Mouse (Mus musculus): Measurements from ENCODE around the gene Gm13285. TPM values are rescaled to one million over a fixed set of nuclear protein-coding genes. Genes with fewer than 3 reads are reported as not detected.
"Not testable (repeated sequence)": the region's sequence is repeated elsewhere in the genome, so short reads cannot be mapped to it uniquely, and the experiment has no call there.

Gm13285 gene
- polyA plus RNA-seq, 1 experiment from 2014 or later, result not detected

GRCm38 (mm10) chr4:88760431-88760830, 39.0 kb upstream of the Gm13285 start:
- TF ChIP-seq CTCF (IDR thresholded peaks at IDR 0.05; ENCODE audit: low read depth), result peak; percentile 72
- not testable (repeated sequence) for H3K9me3 ChIP-seq (replicated peaks; ENCODE audit: low read length); H3K36me3 ChIP-seq (ENCODE audit: insufficient read depth, low read length); ATAC-seq (replicated peaks; ENCODE audit: low FRiP score, low read depth); H3K27me3 ChIP-seq (ENCODE audit: insufficient read depth, low read length); H3K4me1 ChIP-seq (replicated peaks; ENCODE audit: insufficient read depth, low read length); H3K9ac ChIP-seq (ENCODE audit: low read depth, low read length)
- Histone ChIP-seq H3K4me2 (ENCODE audit: low read length) (peak overlapping the region; percentile 34; the same call in 1 of the 2 replicates), H3K27ac (peak overlapping the region; percentile 73), H3K4me3 (replicated peaks; ENCODE audit: low read depth, low read length) (peak overlapping the region; percentile 16; the same call in 1 of the 2 replicates)
- peak; percentile 93 for DNase-seq (ENCODE audit: low spot score)
- WGBS, result under 1% methylated on average over 24 of the region's 28 CpGs

GRCm38 (mm10) chr4:88761776-88762175, 37.7 kb upstream of the Gm13285 start:
- WGBS, result 75% methylated on average over 6 of the region's 8 CpGs
- not testable (repeated sequence) for H3K27me3 ChIP-seq (ENCODE audit: insufficient read depth, low read length); H3K27ac ChIP-seq; H3K4me1 ChIP-seq (replicated peaks; ENCODE audit: insufficient read depth, low read length); H3K4me3 ChIP-seq (replicated peaks; ENCODE audit: low read depth, low read length); H3K4me2 ChIP-seq (ENCODE audit: low read length); DNase-seq (ENCODE audit: low spot score); H3K9me3 ChIP-seq (replicated peaks; ENCODE audit: low read length); ATAC-seq (replicated peaks; ENCODE audit: low FRiP score, low read depth); H3K9ac ChIP-seq (ENCODE audit: low read depth, low read length); H3K36me3 ChIP-seq (ENCODE audit: insufficient read depth, low read length)
- TF ChIP-seq CTCF (IDR thresholded peaks at IDR 0.05; ENCODE audit: low read depth), result 0 out of 2 replicates have a peak, but pooled peaks have one; percentile 8

GRCm38 (mm10) chr4:88762341-88762740, 37.1 kb upstream of the Gm13285 start:
- not testable (repeated sequence) for H3K36me3 ChIP-seq (ENCODE audit: insufficient read depth, low read length); H3K4me3 ChIP-seq (replicated peaks; ENCODE audit: low read depth, low read length); H3K27ac ChIP-seq; H3K9ac ChIP-seq (ENCODE audit: low read depth, low read length); H3K4me1 ChIP-seq (replicated peaks; ENCODE audit: insufficient read depth, low read length); DNase-seq (ENCODE audit: low spot score); H3K4me2 ChIP-seq (ENCODE audit: low read length); H3K9me3 ChIP-seq (replicated peaks; ENCODE audit: low read length); H3K27me3 ChIP-seq (ENCODE audit: insufficient read depth, low read length); ATAC-seq (replicated peaks; ENCODE audit: low FRiP score, low read depth)
- 53% methylated on average over 9 of the region's 9 CpGs for WGBS

- not testable (repeated sequence) for H3K27me3 ChIP-seq (ENCODE audit: insufficient read depth, low read length); H3K4me3 ChIP-seq (replicated peaks; ENCODE audit: low read depth, low read length); H3K9ac ChIP-seq (ENCODE audit: low read depth, low read length); H3K36me3 ChIP-seq (ENCODE audit: insufficient read depth, low read length); H3K9me3 ChIP-seq (replicated peaks; ENCODE audit: low read length); ATAC-seq (replicated peaks; ENCODE audit: low FRiP score, low read depth); H3K4me1 ChIP-seq (replicated peaks; ENCODE audit: insufficient read depth, low read length)
- WGBS, result 2% methylated on average over 22 of the region's 42 CpGs
- peak; percentile 90 for DNase-seq (ENCODE audit: low spot score)
- peak; percentile 72 for TF ChIP-seq CTCF (IDR thresholded peaks at IDR 0.05; ENCODE audit: low read depth)
- Histone ChIP-seq H3K27ac (peak overlapping the region; percentile 54), H3K4me2 (ENCODE audit: low read length) (peak overlapping the region; percentile 25; the same call in 1 of the 2 replicates)
Measured at GRCm38 (mm10) chr4:88763384-88764018, 36.0 kb upstream of the Gm13285 start.

GRCm38 (mm10) chr4:88773534-88773933, 25.9 kb upstream of the Gm13285 start, which contains the start of gene Gm13290:
TSS of gene Gm13290 (plus strand) at chr4:88773834.
- not testable (repeated sequence) for H3K36me3 ChIP-seq (ENCODE audit: insufficient read depth, low read length); DNase-seq (ENCODE audit: low spot score); H3K9ac ChIP-seq (ENCODE audit: low read depth, low read length); H3K4me1 ChIP-seq (replicated peaks; ENCODE audit: insufficient read depth, low read length); H3K4me2 ChIP-seq (ENCODE audit: low read length); H3K9me3 ChIP-seq (replicated peaks; ENCODE audit: low read length); ATAC-seq (replicated peaks; ENCODE audit: low FRiP score, low read depth); H3K4me3 ChIP-seq (replicated peaks; ENCODE audit: low read depth, low read length); H3K27ac ChIP-seq; H3K27me3 ChIP-seq (ENCODE audit: insufficient read depth, low read length)
- whole genome bisulfite sequencing, result no CpG with 5 or more reads among the region's 32 CpGs

- not testable (repeated sequence) for H3K4me3 ChIP-seq (replicated peaks; ENCODE audit: low read depth, low read length); H3K4me1 ChIP-seq (replicated peaks; ENCODE audit: insufficient read depth, low read length); H3K27me3 ChIP-seq (ENCODE audit: insufficient read depth, low read length); H3K9ac ChIP-seq (ENCODE audit: low read depth, low read length); H3K36me3 ChIP-seq (ENCODE audit: insufficient read depth, low read length); ATAC-seq (replicated peaks; ENCODE audit: low FRiP score, low read depth); H3K4me2 ChIP-seq (ENCODE audit: low read length); DNase-seq (ENCODE audit: low spot score); H3K9me3 ChIP-seq (replicated peaks; ENCODE audit: low read length); H3K27ac ChIP-seq
- no CpG with 5 or more reads among the region's 29 CpGs for WGBS
Measured at GRCm38 (mm10) chr4:88776622-88777021, 22.8 kb upstream of the Gm13285 start, which contains the start of gene Gm13289. TSS of gene Gm13289 (plus strand) at chr4:88776922.

GRCm38 (mm10) chr4:88779550-88779949, 19.9 kb upstream of the Gm13285 start, which contains the start of gene Gm13272:
TSS of gene Gm13272 (plus strand) at chr4:88779850.
- not testable (repeated sequence) for H3K9ac ChIP-seq (ENCODE audit: low read depth, low read length); DNase-seq (ENCODE audit: low spot score); H3K4me1 ChIP-seq (replicated peaks; ENCODE audit: insufficient read depth, low read length); H3K27ac ChIP-seq; ATAC-seq (replicated peaks; ENCODE audit: low FRiP score, low read depth); H3K4me2 ChIP-seq (ENCODE audit: low read length); H3K36me3 ChIP-seq (ENCODE audit: insufficient read depth, low read length); H3K9me3 ChIP-seq (replicated peaks; ENCODE audit: low read length); H3K4me3 ChIP-seq (replicated peaks; ENCODE audit: low read depth, low read length); H3K27me3 ChIP-seq (ENCODE audit: insufficient read depth, low read length)
- no CpG with 5 or more reads among the region's 29 CpGs for WGBS

GRCm38 (mm10) chr4:88780320-88780719, 19.1 kb upstream of the Gm13285 start:
- not testable (repeated sequence) for H3K4me2 ChIP-seq (ENCODE audit: low read length); H3K36me3 ChIP-seq (ENCODE audit: insufficient read depth, low read length); H3K9me3 ChIP-seq (replicated peaks; ENCODE audit: low read length); H3K27ac ChIP-seq; H3K9ac ChIP-seq (ENCODE audit: low read depth, low read length); H3K27me3 ChIP-seq (ENCODE audit: insufficient read depth, low read length); H3K4me3 ChIP-seq (replicated peaks; ENCODE audit: low read depth, low read length); DNase-seq (ENCODE audit: low spot score); H3K4me1 ChIP-seq (replicated peaks; ENCODE audit: insufficient read depth, low read length); ATAC-seq (replicated peaks; ENCODE audit: low FRiP score, low read depth)
- 50% methylated on average over 15 of the region's 18 CpGs for WGBS

GRCm38 (mm10) chr4:88781831-88782230, 17.6 kb upstream of the Gm13285 start, which contains the start of gene Ifnz:
TSS of gene Ifnz (plus strand) at chr4:88782131.
- not testable (repeated sequence) for H3K4me3 ChIP-seq (replicated peaks; ENCODE audit: low read depth, low read length)
- WGBS, result 25% methylated on average over 3 of the region's 7 CpGs
- peak within 1 kb of the TSS; percentile 50; the same call in 1 of the 2 replicates for H3K27ac ChIP-seq

More at GRCm38 (mm10) chr4:88781831-88782230, 17.6 kb upstream of the Gm13285 start, which contains the start of gene Ifnz:
- not testable (repeated sequence) for H3K9me3 ChIP-seq (replicated peaks; ENCODE audit: low read length); H3K27me3 ChIP-seq (ENCODE audit: insufficient read depth, low read length); ATAC-seq (replicated peaks; ENCODE audit: low FRiP score, low read depth); H3K36me3 ChIP-seq (ENCODE audit: insufficient read depth, low read length); H3K9ac ChIP-seq (ENCODE audit: low read depth, low read length); H3K4me1 ChIP-seq (replicated peaks; ENCODE audit: insufficient read depth, low read length); DNase-seq (ENCODE audit: low spot score)
- H3K4me2 ChIP-seq (ENCODE audit: low read length), result peak within 1 kb of the TSS; percentile 35; the same call in 1 of the 2 replicates

Data from kidney, postnatal 0 days (tissue).